Mouse (Mus musculus): ENCODE data around the gene Cabp2. TPM values are rescaled to one million over a fixed set of nuclear protein-coding genes. Genes with fewer than 3 reads are reported as not detected.
"Not testable (repeated sequence)": the region's sequence is repeated elsewhere in the genome, so short reads cannot be mapped to it uniquely, and the experiment has no call there.

Cabp2 gene
- polyA plus RNA-seq, 1 experiment from 2014 or later: not detected

DNA sequence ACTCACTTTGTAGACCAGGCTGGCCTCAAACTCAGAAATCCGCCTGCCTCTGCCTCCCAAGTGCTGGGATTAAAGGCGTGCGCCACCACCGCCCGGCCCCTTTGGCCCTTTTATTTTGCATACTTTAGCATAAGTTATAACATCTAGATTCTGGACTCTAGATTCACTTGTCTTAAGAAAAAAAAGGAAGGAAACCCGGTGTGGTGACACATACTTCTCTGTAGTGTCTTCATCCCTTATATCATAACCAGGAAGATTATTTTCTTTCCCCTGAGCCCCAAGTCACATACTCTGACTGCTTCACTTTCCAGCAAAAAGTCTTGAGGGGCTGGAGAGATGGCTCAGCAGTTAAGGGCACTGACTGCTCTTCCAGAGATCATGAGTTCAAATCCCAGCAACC lies 40.5 kb downstream of the Cabp2 start:
- Histone ChIP-seq H3K4me1 (replicated peaks) (peaks cover 25% of the 10 kb centered on the region), H3K4me2 (peak overlapping the region; percentile 53; the same call in 1 of the 2 replicates), H3K27ac (replicated peaks) (peak overlapping the region; percentile 46; the same call in 1 of the 2 replicates), H3K36me3 (peaks cover 14% of the 10 kb centered on the region)
- H3K9ac ChIP-seq; H3K4me3 ChIP-seq; ATAC-seq (ENCODE audit: low read depth); H3K27me3 ChIP-seq; H3K9me3 ChIP-seq: not testable (repeated sequence)
- WGBS: 57% methylated on average over 6 of the region's 6 CpGs

DNA sequence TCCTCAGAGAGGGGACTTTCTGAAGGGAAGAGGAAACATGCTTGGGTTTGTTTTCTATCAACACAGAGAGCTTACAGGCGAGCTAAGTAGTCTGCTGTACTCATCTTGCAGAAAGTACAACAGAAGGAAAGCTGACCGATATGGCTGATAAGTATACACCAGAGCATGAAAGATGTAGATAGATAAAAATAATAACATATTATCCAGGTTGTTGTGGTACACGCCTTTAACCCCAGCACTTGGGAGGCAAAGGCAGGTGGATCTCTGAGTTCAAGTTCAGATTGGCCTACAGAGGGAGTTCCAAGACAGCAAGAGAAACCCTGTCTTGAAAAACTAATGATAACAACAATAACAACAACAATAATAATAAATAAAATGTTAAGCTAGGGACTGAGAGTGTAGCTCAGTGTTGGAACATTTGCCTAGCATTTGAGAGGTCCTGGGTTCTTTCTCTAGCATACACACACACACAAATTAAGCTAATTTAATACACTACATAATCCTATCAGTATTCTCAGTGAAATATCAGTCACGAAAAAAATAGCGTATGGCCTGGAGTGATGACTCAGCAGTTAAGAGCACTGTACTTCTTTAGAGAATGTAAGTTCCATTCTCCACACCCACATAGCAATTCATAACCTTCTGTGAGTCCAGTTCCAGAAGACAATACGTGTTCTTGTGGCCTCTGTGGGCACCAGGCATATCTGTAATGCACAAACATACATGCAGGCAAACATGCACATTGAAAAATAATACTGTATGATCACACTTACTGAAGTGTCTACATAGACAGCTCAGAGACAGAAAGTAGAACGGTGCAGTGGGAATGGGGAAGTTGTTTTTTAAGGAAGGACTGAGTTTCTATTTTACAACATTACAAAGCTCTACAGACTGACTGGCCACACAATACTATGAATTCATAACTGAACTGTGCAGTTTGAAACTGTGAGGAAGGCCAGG lies 41.3 kb downstream of the Cabp2 start:
- Histone ChIP-seq H3K9ac (no peak overlapping the region), H3K36me3 (peaks cover 9% of the 10 kb centered on the region), H3K4me3 (no peak overlapping the region), H3K4me2 (no peak overlapping the region), H3K27ac (replicated peaks) (no peak overlapping the region), H3K9me3 (no peaks in the 10 kb centered on the region), H3K4me1 (replicated peaks) (peaks cover 32% of the 10 kb centered on the region), H3K27me3 (no peaks in the 10 kb centered on the region)
- WGBS: 89% methylated on average over 7 of the region's 7 CpGs
- no peak for ATAC-seq (ENCODE audit: low read depth)

- 0 out of 2 replicates have a peak overlapping the region, but pooled peaks have one; percentile 49 for H3K27ac ChIP-seq (replicated peaks)
These were observed 43.1 kb downstream of the Cabp2 start for GRCm38 (mm10) chr19:4124432-4124831.

DNA sequence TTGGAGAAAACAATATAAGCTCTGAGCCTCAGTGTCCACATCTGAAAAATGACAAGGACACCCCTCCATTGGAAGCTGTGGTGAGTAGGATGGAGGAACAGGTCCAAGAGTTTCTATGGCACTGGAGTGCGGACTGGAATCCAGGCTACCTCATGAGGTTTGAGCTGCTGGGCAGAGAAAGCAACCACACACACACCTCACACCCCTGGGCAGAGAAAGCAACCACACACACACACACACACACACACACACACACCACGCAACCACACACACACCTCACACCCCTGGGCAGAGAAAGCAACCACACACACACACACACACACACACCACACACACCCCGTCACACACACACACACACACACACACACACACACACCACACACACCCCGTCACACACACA lies 43.9 kb downstream of the Cabp2 start:
- Histone ChIP-seq H3K36me3 (peaks cover 27% of the 10 kb centered on the region), H3K4me2 (peak overlapping the region; percentile 78), H3K4me3 (peak overlapping the region; percentile 86), H3K27ac (replicated peaks) (peak overlapping the region; percentile 49; the same call in 1 of the 2 replicates), H3K4me1 (replicated peaks) (peaks cover 28% of the 10 kb centered on the region), H3K9ac (peak overlapping the region; percentile 69)
- peak; percentile 32 for ATAC-seq (ENCODE audit: low read depth)
- not testable (repeated sequence) for H3K9me3 ChIP-seq, H3K27me3 ChIP-seq
- 10% methylated on average over 4 of the region's 4 CpGs for WGBS

More at GRCm38 (mm10) chr19:4124432-4124831, 43.1 kb downstream of the Cabp2 start:
- Histone ChIP-seq H3K4me2 (peak overlapping the region; percentile 78; the same call in 1 of the 2 replicates), H3K27me3 (no peaks in the 10 kb centered on the region), H3K9me3 (no peaks in the 10 kb centered on the region), H3K4me3 (no peak overlapping the region), H3K9ac (peak overlapping the region; percentile 41), H3K36me3 (peaks cover 19% of the 10 kb centered on the region), H3K4me1 (replicated peaks) (peaks cover 33% of the 10 kb centered on the region)
- WGBS: 82% methylated on average over 4 of the region's 4 CpGs
- no peak for ATAC-seq (ENCODE audit: low read depth)

DNA sequence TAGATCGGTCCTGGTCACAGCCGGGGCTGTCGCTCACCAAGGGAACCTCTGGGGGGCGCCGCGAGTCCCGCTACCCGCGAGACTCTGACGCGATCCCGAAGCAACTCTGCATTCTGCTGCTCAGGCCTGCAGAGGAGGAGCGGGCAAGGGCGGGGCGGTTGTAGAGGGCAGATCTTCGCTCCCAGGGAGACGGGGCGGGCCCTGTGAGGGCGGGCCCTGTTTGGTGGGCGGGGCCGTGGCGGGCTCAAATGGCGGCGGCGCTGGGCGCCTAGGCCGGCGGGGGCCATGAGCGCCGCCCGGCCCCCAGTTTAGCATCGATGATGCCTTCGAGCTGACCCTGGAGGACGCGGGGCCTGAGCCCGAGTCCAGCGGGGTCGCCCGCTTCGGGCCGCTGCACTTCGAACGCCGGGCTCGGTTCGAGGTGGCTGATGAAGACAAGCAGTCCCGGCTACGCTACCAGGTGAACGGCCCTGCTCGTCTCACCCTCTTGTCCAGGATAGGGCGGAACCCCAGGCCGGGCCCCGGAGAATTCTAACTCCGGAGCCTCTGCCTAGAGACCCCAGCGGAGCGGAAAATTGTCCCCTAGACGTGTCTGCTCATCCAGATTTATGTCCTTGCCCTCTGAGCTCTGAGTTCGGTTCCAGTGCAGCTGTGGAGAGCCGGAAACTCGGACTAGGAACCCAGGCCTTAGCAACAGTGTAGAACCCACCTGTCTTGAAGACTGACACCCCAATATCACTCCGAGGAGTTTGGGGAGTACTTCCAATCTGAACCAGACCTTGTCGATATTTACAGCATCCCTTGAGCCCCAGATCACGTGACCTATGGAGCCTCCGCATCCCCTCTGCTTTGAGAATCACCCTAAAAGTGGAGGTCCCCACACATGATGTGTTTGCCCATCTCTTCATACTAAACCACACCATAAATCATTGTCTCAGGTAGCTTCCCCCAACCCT lies 44.6 kb downstream of the Cabp2 start, which contains the start of gene Aip:
Gene Aip, minus strand, starts transcription at position 118 of the 956 bp plus-strand sequence.
- no peaks in the 10 kb centered on the region for H3K27me3 ChIP-seq
- peaks cover 34% of the 10 kb centered on the region for H3K36me3 ChIP-seq
- peak within 1 kb of the TSS; percentile 78 for H3K4me2 ChIP-seq
- H3K9ac ChIP-seq: peak within 1 kb of the TSS; percentile 93
- ATAC-seq (ENCODE audit: low read depth): peak; percentile 92
- peak within 1 kb of the TSS; percentile 80 for H3K27ac ChIP-seq (replicated peaks)
- H3K4me3 ChIP-seq: peak within 1 kb of the TSS; percentile 86
- under 1% methylated on average over 64 of the region's 64 CpGs for WGBS
- no peaks in the 10 kb centered on the region for H3K9me3 ChIP-seq
- peaks cover 22% of the 10 kb centered on the region for H3K4me1 ChIP-seq (replicated peaks)

DNA sequence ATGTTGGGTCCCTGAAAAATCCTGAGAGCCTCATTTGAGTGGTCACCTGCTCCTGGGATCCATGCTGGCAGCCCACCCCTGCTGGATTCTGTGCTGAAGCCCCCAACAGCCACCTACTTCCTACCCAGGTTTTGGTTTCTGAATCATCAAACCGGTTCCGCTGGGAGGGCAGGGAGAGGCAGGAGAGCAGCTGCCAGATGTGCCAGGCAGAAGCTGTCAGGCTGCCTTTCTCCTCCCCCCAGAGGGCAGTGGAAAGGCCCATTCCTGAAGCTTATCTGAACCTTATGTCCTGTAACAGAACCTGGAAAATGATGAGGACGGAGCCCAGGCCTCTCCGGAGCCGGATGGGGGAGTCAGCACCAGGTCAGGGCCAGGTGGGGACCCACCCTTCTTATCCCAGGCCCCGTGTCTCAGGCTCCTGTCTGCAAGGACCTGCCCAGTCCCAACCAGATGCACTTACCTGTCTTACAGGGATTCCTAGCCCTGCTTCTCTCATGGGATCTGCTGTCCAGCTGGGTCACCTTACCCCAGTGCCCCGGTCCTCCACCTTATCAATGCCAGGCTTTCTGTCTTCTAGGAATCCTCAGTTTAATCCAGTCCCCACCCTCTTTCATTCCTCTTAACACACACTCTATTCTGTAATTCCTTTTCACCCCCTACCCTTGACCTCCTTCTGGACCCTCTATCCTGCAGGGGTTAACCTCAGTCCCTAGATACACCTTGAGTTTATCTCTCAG lies 45.5 kb downstream of the Cabp2 start:
- no peak for ATAC-seq (ENCODE audit: low read depth)
- H3K36me3 ChIP-seq: peaks cover 43% of the 10 kb centered on the region
- peak overlapping the region; percentile 78 for H3K4me2 ChIP-seq
- H3K4me1 ChIP-seq (replicated peaks): peaks cover 22% of the 10 kb centered on the region
- peak overlapping the region; percentile 80 for H3K27ac ChIP-seq (replicated peaks)
- peak overlapping the region; percentile 93 for H3K9ac ChIP-seq
- no peaks in the 10 kb centered on the region for H3K27me3 ChIP-seq
- H3K4me3 ChIP-seq: peak overlapping the region; percentile 86
- H3K9me3 ChIP-seq: no peaks in the 10 kb centered on the region
- WGBS: 74% methylated on average over 7 of the region's 7 CpGs

DNA sequence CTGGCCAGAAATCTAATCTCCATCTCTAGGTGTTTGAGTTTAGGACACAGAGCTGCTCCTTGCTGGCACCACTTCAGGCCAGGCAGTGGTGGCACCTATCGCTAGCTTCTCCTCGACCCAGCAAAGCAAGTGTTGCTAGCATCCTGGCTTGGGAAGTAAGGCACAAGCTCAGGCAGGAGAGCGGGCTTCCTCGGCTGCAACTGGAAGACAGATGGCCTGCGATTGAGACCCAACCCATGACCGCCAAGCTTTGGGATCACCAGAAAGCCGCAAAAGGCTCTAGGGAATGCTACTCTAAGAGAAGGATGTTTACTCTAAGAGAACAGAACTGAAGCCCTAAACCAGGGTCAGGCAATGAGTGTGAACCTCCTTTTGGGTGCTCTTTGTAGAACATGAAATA lies 48.1 kb downstream of the Cabp2 start:
- WGBS: 94% methylated on average over 7 of the region's 7 CpGs
- Histone ChIP-seq H3K27me3 (no peaks in the 10 kb centered on the region), H3K9ac (no peak overlapping the region), H3K9me3 (no peaks in the 10 kb centered on the region), H3K4me1 (replicated peaks) (peaks cover 22% of the 10 kb centered on the region), H3K27ac (replicated peaks) (no peak overlapping the region), H3K4me3 (no peak overlapping the region), H3K4me2 (no peak overlapping the region), H3K36me3 (peaks cover 59% of the 10 kb centered on the region)
- no peak for ATAC-seq (ENCODE audit: low read depth)

GRCm38 (mm10) chr19:4130106-4130505 lies 48.7 kb downstream of the Cabp2 start:
- Histone ChIP-seq H3K9ac (no peak overlapping the region), H3K4me3 (no peak overlapping the region), H3K27me3 (no peaks in the 10 kb centered on the region), H3K4me2 (no peak overlapping the region), H3K27ac (replicated peaks) (no peak overlapping the region), H3K4me1 (replicated peaks) (peaks cover 19% of the 10 kb centered on the region), H3K9me3 (no peaks in the 10 kb centered on the region), H3K36me3 (peaks cover 59% of the 10 kb centered on the region)
- WGBS: 87% methylated on average over 4 of the region's 4 CpGs
- ATAC-seq (ENCODE audit: low read depth): no peak

DNA sequence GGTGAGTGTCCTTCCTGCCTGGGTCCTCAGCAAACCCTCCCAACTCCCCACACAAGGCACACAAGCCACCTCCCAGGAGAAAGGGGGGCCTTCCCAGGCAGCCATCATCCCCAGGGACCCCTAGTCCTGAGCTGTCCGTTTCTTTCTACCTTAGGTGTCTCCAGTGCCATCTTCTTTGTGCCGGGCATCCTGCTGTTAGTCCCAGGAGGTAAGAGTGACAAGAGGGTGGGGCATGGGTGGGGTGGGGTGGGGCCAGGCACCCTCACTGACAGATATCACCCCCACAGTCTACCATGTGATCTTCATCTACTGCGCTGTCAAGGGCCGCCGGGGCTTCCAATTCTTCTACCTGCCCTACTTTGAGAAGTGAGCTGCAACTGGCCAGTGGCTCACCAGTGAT lies 49.7 kb downstream of the Cabp2 start:
- no peak overlapping the region for H3K4me3 ChIP-seq
- 95% methylated on average over 5 of the region's 5 CpGs for WGBS
- no peak overlapping the region for H3K4me2 ChIP-seq
- H3K27me3 ChIP-seq: no peaks in the 10 kb centered on the region
- peaks cover 17% of the 10 kb centered on the region for H3K4me1 ChIP-seq (replicated peaks)
- H3K9me3 ChIP-seq: no peaks in the 10 kb centered on the region
- no peak overlapping the region for H3K27ac ChIP-seq (replicated peaks)
- no peak for ATAC-seq (ENCODE audit: low read depth)
- H3K9ac ChIP-seq: no peak overlapping the region
- peaks cover 59% of the 10 kb centered on the region for H3K36me3 ChIP-seq

GRCm38 (mm10) chr19:4131768-4132167 lies 50.4 kb downstream of the Cabp2 start:
- Histone ChIP-seq H3K27me3 (no peaks in the 10 kb centered on the region), H3K9ac (no peak overlapping the region), H3K4me3 (no peak overlapping the region), H3K4me1 (replicated peaks) (peaks cover 10% of the 10 kb centered on the region), H3K36me3 (peaks cover 59% of the 10 kb centered on the region), H3K9me3 (no peaks in the 10 kb centered on the region), H3K4me2 (no peak overlapping the region), H3K27ac (replicated peaks) (no peak overlapping the region)
- 84% methylated on average over 2 of the region's 2 CpGs for WGBS
- ATAC-seq (ENCODE audit: low read depth): no peak

- no peak for ATAC-seq (ENCODE audit: low read depth)
- no peak overlapping the region for H3K27ac ChIP-seq (replicated peaks)
- no peaks in the 10 kb centered on the region for H3K9me3 ChIP-seq
- H3K4me1 ChIP-seq (replicated peaks): peaks cover 8% of the 10 kb centered on the region; the same call in 1 of the 2 replicates
- H3K4me2 ChIP-seq: no peak overlapping the region
- H3K36me3 ChIP-seq: peaks cover 40% of the 10 kb centered on the region
- H3K4me3 ChIP-seq: no peak overlapping the region
- 88% methylated on average over 4 of the region's 4 CpGs for WGBS
- H3K9ac ChIP-seq: no peak overlapping the region
- no peaks in the 10 kb centered on the region for H3K27me3 ChIP-seq
These were observed 53.0 kb downstream of the Cabp2 start for GRCm38 (mm10) chr19:4134354-4134753.

All from neural tube, embryonic 13.5 days (tissue).